Mouse (Mus musculus) kidney, postnatal 0 days (tissue): Measurements from ENCODE around the gene Palmd. TPM values are rescaled to one million over a fixed set of nuclear protein-coding genes. Genes with fewer than 3 reads are reported as not detected.

Experiments
- ATAC-seq: fragments of 200-750 bp; cut with Nextera tagmentation; replicated peaks from 2 replicates; pipeline ENCODE4 v1.8.0; 2017; ENCODE audit warnings: low read depth, moderate number of reproducible peaks, moderate TSS enrichment, moderate library complexity; ENCODE audit not compliant: low FRiP score
- DNase-seq: peaks from one replicate; pipeline ENCODE4 v3.0.0-alpha.2; 2016; ENCODE audit warnings: low spot score
- H3K27ac ChIP-seq: fragments of 300-500 bp; sonication (generic); 2 replicates; pipeline ENCODE4 v1.5.1; 2014; ENCODE audit warnings: mild to moderate bottlenecking
- H3K27me3 ChIP-seq: fragments of 300-500 bp; sonication (generic); 2 replicates; pipeline ENCODE4 v1.6.1; 2014; ENCODE audit warnings: low read length, mixed read lengths; ENCODE audit not compliant: insufficient read depth
- H3K36me3 ChIP-seq: fragments of 300-500 bp; sonication (generic); 2 replicates; pipeline ENCODE4 v1.6.1; 2014; ENCODE audit warnings: low read length, mixed read lengths; ENCODE audit not compliant: insufficient read depth
- H3K4me1 ChIP-seq: fragments of 300-500 bp; sonication (generic); replicated peaks from 2 replicates; pipeline ENCODE4 v1.6.1; 2014; ENCODE audit warnings: antibody characterized with exemption, low read length, mixed read lengths; ENCODE audit not compliant: insufficient read depth
- H3K4me2 ChIP-seq: fragments of 300-500 bp; sonication (generic); 2 replicates; pipeline ENCODE4 v1.6.1; 2014; ENCODE audit warnings: mild to moderate bottlenecking, low read length, moderate library complexity, mixed read lengths
- H3K4me3 ChIP-seq: fragments of 300-500 bp; sonication (generic); replicated peaks from 2 replicates; pipeline ENCODE4 v1.5.1; 2014; ENCODE audit warnings: low read depth, low read length
- H3K9ac ChIP-seq: fragments of 300-500 bp; sonication (generic); 2 replicates; pipeline ENCODE4 v1.6.1; 2014; ENCODE audit warnings: low read depth, low read length
- H3K9me3 ChIP-seq: fragments of 300-500 bp; sonication (generic); replicated peaks from 2 replicates; pipeline ENCODE4 v1.6.1; 2016; ENCODE audit warnings: low read length, inconsistent platforms, mixed read lengths
- CTCF ChIP-seq: IDR thresholded peaks from 2 replicates; pipeline ENCODE4 v1.5.1; 2016; ENCODE audit warnings: antibody characterized with exemption, low read depth, mild to moderate bottlenecking, moderate library complexity
- WGBS: fragments of 180-500 bp; shearing (Covaris S2); extraction: QIAGEN DNeasy Blood & Tissue Kit; methylation state at CpG from one replicate; pipeline ENCODE4 v1.1.7; 2014; 5-methylcytosine and 5-hydroxymethylcytosine counted together
- polyA plus RNA-seq: library from polyadenylated mRNA; unstranded; fragments of >200 nt; fragmentation: Nextera tagmentation; extraction: Ambion mirVana; gene quantifications from 2 replicates; pipeline ENCODE4 v1.2.1, GENCODE M21; 2015

The Palmd gene
- polyA plus RNA-seq, 1 experiment from 2014 or later, result 2.8 TPM

DNA sequence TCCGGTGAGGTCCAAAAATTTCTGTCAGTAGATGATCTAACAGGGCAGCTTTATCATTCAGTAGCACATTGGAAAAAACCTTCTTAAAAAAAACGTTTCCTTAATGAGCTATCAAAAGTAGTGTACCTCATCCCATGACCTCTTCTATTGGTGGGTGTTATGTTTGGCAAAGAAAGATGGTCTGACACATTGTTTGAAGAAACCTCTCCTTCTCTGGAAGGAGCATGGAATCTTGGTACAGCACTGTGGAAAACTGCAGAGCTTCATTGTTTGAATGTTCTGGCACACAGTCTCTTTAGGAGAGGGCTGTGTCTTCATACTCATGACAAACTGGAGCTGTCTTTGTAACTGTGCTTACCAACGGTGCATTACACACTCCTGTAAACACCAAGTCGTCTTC lies 5.6 kb downstream of the Palmd start:
- TF ChIP-seq CTCF, result no peak
- Histone ChIP-seq H3K4me3 (no peak overlapping the region), H3K4me1 (no peaks in the 10 kb centered on the region), H3K9me3 (no peaks in the 10 kb centered on the region), H3K9ac (no peak overlapping the region), H3K4me2 (no peak overlapping the region), H3K27ac (no peak overlapping the region), H3K27me3 (no peaks in the 10 kb centered on the region), H3K36me3 (no peaks in the 10 kb centered on the region)
- WGBS, result 65% methylated on average over 4 of the region's 4 CpGs
- DNase-seq, result no peak
- no peak for ATAC-seq

DNA sequence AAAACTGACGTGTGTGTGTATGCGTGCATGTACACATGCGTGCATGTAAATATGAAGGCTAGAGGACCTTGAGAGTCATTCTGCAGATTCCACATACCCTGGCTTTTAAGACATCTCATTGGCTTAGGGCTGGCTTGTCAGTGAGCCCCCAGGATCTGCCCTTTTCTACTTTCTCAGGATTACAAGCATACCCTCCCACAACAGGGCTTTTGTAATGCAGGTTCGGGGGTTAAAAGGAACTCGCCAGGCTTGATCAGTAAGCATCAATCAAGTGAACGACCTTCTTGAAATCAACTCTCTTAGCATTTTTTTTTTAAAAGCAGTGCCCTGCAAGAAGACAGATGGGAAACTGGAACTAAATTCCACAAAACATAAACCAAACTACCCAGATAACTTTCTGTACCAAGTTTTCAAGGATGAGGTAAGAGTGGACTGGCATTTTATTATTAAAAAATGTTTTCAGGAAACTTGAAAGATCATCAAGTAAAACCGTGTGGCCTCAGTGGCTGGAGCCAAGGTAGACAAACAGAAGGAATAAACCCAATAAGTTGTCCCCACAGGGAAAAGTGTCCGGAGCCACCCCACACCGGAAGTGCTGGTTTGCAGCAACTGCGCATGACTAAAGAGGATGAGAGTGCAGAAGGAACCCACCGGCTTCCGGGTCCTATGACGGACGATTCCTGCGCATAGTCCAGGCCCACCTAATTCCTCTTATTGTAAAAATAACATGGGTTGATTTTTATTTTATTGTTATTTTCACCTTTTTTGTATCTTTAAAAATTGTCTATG lies 7.2 kb downstream of the Palmd start:
- TF ChIP-seq CTCF, result no peak

GRCm38 (mm10) chr3:116960414-116960813 lies 8.4 kb downstream of the Palmd start:
- 84% methylated on average over 2 of the region's 2 CpGs for WGBS
- no peaks in the 10 kb centered on the region for H3K36me3 ChIP-seq
- H3K4me2 ChIP-seq, result no peak overlapping the region
- no peak overlapping the region for H3K4me3 ChIP-seq
- no peaks in the 10 kb centered on the region for H3K4me1 ChIP-seq
- TF ChIP-seq CTCF, result no peak
- no peak for DNase-seq
- no peak overlapping the region for H3K27ac ChIP-seq
- no peaks in the 10 kb centered on the region for H3K27me3 ChIP-seq
- ATAC-seq, result no peak
- H3K9me3 ChIP-seq, result no peaks in the 10 kb centered on the region
- H3K9ac ChIP-seq, result no peak overlapping the region

More for the DNA sequence above, 7.2 kb downstream of the Palmd start:
- Histone ChIP-seq H3K27ac (no peak overlapping the region), H3K9ac (no peak overlapping the region), H3K36me3 (no peaks in the 10 kb centered on the region), H3K9me3 (no peaks in the 10 kb centered on the region), H3K27me3 (no peaks in the 10 kb centered on the region), H3K4me3 (no peak overlapping the region), H3K4me1 (no peaks in the 10 kb centered on the region), H3K4me2 (no peak overlapping the region)
- WGBS, result 71% methylated on average over 15 of the region's 15 CpGs
- DNase-seq (no peak), ATAC-seq (no peak)

GRCm38 (mm10) chr3:116955061-116955460 lies 13.7 kb downstream of the Palmd start:
- no peak overlapping the region for H3K9ac ChIP-seq
- H3K27me3 ChIP-seq, result no peaks in the 10 kb centered on the region
- no peak for DNase-seq
- TF ChIP-seq CTCF, result no peak
- H3K36me3 ChIP-seq, result no peaks in the 10 kb centered on the region
- 69% methylated on average over 6 of the region's 6 CpGs for WGBS
- H3K4me1 ChIP-seq, result no peaks in the 10 kb centered on the region
- no peaks in the 10 kb centered on the region for H3K9me3 ChIP-seq
- H3K4me3 ChIP-seq, result no peak overlapping the region
- H3K4me2 ChIP-seq, result no peak overlapping the region
- H3K27ac ChIP-seq, result no peak overlapping the region
- ATAC-seq, result no peak

DNA sequence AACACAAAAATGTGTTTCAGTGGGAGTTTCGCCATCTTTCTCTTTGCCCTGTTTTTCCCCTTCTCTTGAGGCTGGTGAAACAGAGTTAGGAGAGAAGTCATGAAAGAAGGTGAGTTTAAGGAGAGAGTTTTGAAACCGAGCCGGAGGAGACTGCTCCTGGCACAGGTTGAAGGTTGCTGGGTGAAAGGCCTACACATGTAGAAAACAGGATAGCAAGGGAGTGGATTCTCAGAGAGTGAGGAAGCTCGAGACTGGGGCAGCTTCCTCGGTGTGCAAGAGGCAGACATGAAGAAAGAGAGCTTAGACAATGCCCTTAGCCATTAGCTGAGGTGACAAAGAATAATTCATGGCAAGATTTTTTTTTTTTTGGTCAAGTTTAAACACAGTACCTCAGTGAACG lies 15.4 kb downstream of the Palmd start:
- TF ChIP-seq CTCF, result no peak
- Histone ChIP-seq H3K27ac (no peak overlapping the region), H3K9me3 (no peaks in the 10 kb centered on the region), H3K4me2 (no peak overlapping the region), H3K9ac (no peak overlapping the region), H3K4me3 (no peak overlapping the region), H3K4me1 (no peaks in the 10 kb centered on the region), H3K27me3 (no peaks in the 10 kb centered on the region), H3K36me3 (no peaks in the 10 kb centered on the region)
- DNase-seq (no peak), ATAC-seq (no peak)
- 79% methylated on average over 6 of the region's 6 CpGs for WGBS

GRCm38 (mm10) chr3:116952242-116952899 lies 16.4 kb downstream of the Palmd start:
- Histone ChIP-seq H3K4me3 (no peak overlapping the region), H3K9me3 (no peaks in the 10 kb centered on the region), H3K4me1 (no peaks in the 10 kb centered on the region), H3K36me3 (no peaks in the 10 kb centered on the region), H3K4me2 (no peak overlapping the region), H3K27me3 (no peaks in the 10 kb centered on the region), H3K9ac (no peak overlapping the region), H3K27ac (no peak overlapping the region)
- DNase-seq (no peak), ATAC-seq (no peak)
- 81% methylated on average over 8 of the region's 8 CpGs for WGBS
- TF ChIP-seq CTCF, result no peak
